Mouse (Mus musculus) embryonic fibroblast, embryonic 13.5 days (primary cell): ENCODE results near the gene Rbm34.

Experiments used
- CTCF ChIP-seq: IDR thresholded peaks from 2 replicates; pipeline ENCODE4 v1.5.1; 2011; ENCODE audit warnings: mild to moderate bottlenecking, control low read depth, low read length, moderate library complexity, borderline replicate concordance; ENCODE audit not compliant: insufficient read depth
- POLR2A ChIP-seq: IDR thresholded peaks from 2 replicates; pipeline ENCODE4 v1.6.1; 2011; ENCODE audit warnings: low read depth, mild to moderate bottlenecking, control low read depth, low read length, moderate library complexity

- TF ChIP-seq CTCF (no peak), POLR2A (no peak)
Observed at GRCm38 (mm10) chr8:126928755-126929505, 41.9 kb downstream of the Rbm34 start.
